Mouse (Mus musculus) T-helper 2 cell (primary cell): ENCODE measurements around the gene Cd8a.

ENCODE experiments used
- in situ Hi-C: fragments of 300-600 bp; cut with MboI, MseI; formaldehyde crosslinking; loops from one replicate; pipeline ENCODE4 v1.15.1; 2025; ENCODE audit warnings: high pct_unique_total_duplicates

The Cd8a gene

DNA sequence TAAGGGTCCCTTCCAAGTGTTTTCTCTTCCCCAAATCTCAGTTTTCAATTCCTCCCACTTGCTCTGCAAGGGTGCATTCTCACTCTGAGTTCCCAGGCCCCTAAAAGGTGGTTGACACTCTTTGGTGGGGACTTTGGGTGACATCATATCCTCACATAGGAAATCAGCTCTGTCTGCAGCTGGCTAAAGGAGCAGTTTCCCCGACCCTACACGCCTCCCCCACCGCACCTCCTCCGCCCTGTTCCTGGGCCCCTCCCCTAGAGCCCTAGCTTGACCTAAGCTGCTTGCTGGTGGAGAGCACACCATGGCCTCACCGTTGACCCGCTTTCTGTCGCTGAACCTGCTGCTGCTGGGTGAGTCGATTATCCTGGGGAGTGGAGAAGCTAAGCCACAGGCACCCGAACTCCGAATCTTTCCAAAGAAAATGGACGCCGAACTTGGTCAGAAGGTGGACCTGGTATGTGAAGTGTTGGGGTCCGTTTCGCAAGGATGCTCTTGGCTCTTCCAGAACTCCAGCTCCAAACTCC is at the start of gene Cd8a:
Gene Cd8a, plus strand, starts transcription at position 179 of the 527 bp plus-strand sequence.
- in situ Hi-C loops, result no loop called here

GRCm38 (mm10) chr6:71324816-71325215 is 48.4 kb upstream of the Cd8a start:
- in situ Hi-C loops, result no loop called here

DNA sequence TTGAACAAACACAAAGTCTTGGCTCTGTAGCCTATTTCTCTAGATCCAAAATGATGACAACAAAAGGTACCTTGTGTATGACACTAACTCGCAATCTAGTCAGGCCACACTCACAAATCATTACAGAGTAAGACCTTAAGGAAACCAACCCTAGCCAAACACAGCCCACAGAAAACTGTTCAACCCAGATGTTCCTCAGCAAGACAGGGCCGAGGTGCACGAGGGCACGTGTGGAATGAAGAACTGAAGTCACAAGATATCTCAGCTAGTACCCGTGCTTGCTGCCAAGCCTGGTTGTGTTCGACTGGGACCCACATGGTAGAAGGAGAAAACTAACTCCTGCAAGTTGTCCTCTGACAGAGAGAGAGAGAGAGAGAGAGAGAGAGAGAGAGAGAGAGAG is 43.3 kb upstream of the Cd8a start:
- in situ Hi-C loops, result loop anchor here (10.0 kb wide), 1 partner anchor 205 kb away; no protein-coding TSS in a partner anchor

- in situ Hi-C loops, result loop anchor here (10.0 kb wide), 1 partner anchor 204 kb away; no protein-coding TSS in a partner anchor
These were observed 42.7 kb upstream of the Cd8a start for GRCm38 (mm10) chr6:71330486-71330885.

DNA sequence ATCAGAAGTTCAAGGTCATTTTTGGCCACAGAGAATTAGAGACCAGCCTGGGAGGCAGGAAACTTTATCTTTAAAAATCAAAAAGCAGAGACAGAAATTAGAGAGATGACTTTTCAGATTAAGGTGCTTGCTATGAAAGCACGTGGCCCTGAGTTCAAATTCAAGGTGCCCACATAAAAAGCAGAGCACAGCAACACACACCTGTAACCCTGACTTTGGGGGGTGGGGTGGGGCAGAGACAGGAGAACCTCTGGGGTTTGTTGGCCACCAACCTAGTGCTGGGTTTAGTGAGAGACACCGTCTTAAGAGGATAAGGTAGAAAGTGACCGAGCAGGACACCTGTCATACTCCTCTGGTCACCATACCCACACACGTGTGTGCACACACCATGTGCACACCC is 41.7 kb upstream of the Cd8a start:
- in situ Hi-C loops, result loop anchor here (10.0 kb wide), 1 partner anchor 203 kb away; no protein-coding TSS in a partner anchor

- in situ Hi-C loops, result loop anchor here (10.0 kb wide), 1 partner anchor 202 kb away; no protein-coding TSS in a partner anchor
These were observed 40.8 kb upstream of the Cd8a start for GRCm38 (mm10) chr6:71332236-71332965.

- in situ Hi-C loops, result loop anchor here (10.0 kb wide), 1 partner anchor 202 kb away; no protein-coding TSS in a partner anchor
These were observed 40.2 kb upstream of the Cd8a start for GRCm38 (mm10) chr6:71333031-71333430.

GRCm38 (mm10) chr6:71333578-71334273 is 39.5 kb upstream of the Cd8a start:
- in situ Hi-C loops, result loop anchor here (10.0 kb wide), 1 partner anchor 201 kb away; no protein-coding TSS in a partner anchor

DNA sequence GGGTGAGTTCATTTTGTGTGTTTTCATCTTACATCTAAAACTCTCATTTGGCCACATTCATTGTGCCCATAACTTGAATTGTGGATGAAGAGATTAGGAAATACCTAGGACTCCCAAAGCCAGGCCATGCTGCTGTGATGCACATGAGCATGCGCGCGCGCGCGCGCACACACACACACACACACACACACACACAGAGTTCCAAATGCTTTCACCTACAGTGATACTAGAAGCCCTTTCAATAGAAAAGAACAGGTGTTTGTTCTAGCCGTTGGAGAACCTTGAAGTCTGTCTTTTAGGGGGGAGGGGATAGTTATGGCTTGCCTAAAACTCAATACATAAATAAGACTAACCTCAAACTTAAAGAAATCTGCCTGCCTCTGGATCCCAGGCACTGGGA is 35.6 kb upstream of the Cd8a start:
- in situ Hi-C loops, result loop anchor here (10.0 kb wide), 1 partner anchor 197 kb away; no protein-coding TSS in a partner anchor

GRCm38 (mm10) chr6:71338941-71339340 is 34.3 kb upstream of the Cd8a start:
- in situ Hi-C loops, result loop anchor here (10.0 kb wide), 1 partner anchor 196 kb away; no protein-coding TSS in a partner anchor

DNA sequence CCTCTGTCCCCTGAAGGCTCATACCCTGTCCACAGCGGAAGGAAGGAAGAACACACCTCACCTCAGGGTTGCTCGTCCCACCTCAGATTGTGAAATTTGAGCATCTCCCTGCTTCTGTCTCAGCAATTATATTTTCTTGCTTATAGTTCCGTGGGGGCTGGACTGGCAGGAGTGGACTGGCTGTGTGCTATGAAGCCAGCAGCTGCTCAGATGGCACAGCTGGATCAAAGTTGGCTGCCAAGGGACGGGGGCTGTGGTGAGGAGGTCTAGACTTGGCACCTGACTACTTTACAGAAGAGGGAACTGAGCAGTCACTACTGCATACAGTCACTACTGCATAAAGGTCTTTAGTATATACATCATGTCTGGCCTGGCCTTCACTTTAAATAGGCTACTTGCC is 33.9 kb upstream of the Cd8a start:
- in situ Hi-C loops, result loop anchor here (10.0 kb wide), 1 partner anchor 195 kb away; no protein-coding TSS in a partner anchor

DNA sequence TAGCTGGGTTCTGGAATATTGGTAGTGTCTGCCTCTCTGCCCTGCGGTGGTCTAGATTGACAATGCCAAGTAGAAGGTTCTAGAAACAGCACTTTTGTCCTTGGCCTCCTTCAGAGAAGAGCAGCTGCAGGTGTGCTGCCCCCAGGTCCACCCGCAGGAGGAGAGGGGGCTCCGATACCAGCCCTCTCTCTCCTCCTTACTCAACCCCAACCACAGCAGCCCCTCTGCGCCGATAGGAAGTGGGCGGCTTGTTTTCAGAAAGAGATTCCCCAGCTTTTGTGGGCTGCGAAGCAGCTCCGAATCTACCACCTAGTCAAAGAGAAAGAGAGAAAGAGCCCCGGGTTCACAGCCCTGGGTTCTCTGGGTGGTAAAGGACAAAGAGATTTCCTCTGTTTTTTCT is 32.0 kb upstream of the Cd8a start:
- in situ Hi-C loops, result no loop called here

DNA sequence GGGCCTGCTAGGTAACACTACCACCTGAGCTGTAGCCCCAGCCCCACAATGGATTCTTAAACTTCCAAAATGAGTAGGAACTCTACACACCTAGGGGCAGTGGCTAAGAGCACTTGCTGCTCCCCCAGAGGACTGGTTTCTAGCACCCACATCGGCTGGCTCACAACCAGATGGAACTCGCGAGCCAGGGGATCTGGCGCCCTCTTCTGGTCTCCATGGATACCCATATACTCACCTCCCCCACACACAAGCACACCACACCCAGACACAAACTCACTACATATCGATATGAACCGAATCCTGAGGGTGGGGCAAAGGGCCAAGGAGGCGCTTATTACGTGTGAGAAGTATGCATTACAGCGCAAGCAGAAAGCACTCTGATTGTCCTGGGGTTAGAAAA is 25.2 kb upstream of the Cd8a start:
- in situ Hi-C loops, result no loop called here

DNA sequence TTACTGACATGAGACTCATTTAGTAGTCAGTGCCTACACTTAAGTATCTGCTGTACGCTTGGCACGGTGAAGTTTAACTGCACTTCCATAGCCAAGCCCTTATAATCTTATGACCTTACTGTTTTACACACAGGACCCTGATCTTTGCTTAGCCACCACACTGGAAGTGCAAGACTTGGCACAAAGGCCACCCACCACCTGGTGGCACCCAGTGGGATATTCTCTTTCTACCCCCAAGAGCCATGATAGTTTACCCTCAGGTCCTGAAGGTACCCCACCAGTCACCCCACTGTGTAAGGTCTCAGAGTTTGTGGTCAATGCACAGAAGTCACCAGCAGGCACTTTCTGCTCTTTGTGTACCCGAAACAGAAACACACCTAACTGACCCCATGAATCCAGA is 22.0 kb upstream of the Cd8a start:
- in situ Hi-C loops, result no loop called here

DNA sequence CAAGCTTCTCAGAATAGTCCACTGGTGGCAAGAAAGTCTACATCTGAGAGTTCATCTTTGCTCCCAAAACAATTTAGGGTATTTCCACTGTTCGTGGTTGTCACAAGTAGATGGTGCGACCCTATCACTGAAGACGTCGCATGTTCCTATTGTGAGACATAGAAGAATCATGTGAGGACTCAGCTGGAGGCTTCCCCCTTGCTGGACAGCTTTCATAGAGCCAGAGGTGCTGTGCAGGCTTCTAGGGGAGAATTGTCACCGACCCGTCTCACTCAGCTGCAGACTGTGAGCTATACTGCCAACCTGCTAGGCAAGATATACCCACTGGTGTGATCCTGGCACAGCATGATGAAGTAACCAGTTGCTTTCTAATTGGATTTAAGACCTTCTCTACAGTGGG is 21.0 kb upstream of the Cd8a start:
- in situ Hi-C loops, result no loop called here

- in situ Hi-C loops, result no loop called here
These were observed 20.3 kb upstream of the Cd8a start for GRCm38 (mm10) chr6:71352866-71353427.

DNA sequence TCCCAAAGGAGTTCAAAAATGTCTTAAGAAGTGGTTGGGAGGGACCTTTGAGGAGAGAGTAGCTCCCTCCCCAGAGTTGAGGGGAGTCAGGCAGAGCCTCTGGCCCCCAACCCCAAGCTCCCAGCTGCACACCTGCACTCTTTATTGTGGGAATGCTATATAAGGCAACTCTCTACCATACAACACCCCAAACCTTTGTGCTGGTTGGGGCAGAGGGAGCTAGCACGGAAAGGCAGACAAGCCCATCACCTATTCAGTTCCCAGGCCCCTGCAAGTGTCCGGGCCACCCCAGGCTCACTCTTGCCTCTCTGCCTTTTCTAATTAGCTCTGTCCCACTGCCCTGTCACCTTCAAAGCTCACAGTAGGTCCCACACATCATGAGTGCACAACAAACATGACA is 19.5 kb upstream of the Cd8a start:
- in situ Hi-C loops, result no loop called here

GRCm38 (mm10) chr6:71357493-71357892 is 15.7 kb upstream of the Cd8a start:
- in situ Hi-C loops, result no loop called here

DNA sequence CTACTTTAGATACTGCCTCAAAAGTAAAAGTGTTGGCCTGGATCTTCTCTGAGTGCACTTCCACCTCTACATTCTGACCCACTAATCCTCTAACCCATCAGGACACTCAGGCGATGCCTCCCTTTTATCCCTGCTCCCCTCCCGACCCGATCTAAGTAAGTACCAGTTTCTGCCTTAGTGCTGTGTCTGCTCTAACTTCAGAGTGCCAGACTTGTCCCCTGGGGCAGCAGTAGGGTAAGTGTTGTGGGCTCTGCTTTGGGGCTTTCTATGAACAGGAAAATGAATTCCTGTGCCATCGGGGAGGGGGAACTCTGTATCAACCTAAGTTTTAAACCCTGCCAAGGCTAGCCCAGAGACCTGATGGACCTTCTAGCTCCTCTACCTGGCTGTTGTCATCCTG is 13.0 kb upstream of the Cd8a start:
- in situ Hi-C loops, result no loop called here

DNA sequence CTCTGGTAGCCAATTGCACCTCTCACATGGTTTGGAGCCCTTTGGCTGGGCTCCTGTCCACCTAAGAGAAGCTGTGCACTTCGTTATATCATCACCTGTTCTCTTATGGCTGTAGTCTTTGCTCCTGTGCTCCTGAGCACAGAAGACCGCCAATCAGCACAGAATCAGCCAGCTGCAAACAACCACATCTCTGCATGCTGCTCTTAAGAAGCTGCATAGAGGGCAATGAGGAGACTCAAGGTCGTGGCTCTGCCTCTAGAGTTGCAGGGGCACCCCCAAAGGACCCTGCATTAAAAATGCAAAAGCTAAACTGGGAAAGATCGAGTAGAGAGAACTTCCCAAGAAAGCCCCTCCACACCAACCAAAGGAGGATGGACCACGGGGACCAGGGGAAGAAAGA is 12.5 kb upstream of the Cd8a start:
- in situ Hi-C loops, result no loop called here

DNA sequence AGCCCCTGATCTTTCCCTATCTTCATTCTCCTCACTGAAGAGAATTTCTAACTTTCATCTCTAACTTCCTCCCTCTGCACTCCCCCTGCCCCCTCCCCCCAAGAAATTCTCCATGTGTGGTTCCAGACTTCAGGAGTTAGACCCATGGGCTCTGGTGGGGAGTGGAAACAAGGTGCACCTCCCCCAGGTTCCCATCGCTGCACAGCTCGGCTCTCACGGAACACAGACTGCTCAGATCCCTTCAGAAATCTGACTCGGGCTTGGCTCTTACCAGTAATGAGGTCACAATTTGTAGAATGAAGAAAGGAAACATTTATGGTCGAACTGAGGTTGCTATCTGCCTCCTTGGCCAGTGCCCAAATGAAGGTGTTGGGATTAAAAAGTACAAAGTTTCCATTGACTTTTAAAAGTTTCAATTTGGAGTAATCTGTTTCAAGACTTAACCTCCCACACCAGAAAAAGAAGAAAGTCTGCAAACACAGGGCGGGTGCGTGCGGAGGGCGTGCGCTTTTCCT is 12.0 kb upstream of the Cd8a start:
- in situ Hi-C loops, result no loop called here

GRCm38 (mm10) chr6:71363995-71364394 is 9.2 kb upstream of the Cd8a start:
- in situ Hi-C loops, result no loop called here
